Mouse (Mus musculus): Measurements from ENCODE around the gene Ttc27.
"Not testable (repeated sequence)": the region's sequence is repeated elsewhere in the genome, so short reads cannot be mapped to it uniquely, and the experiment has no call there.

Ttc27 gene

GRCm38 (mm10) chr17:74717618-74718151 lies at the start of gene Ttc27:
Gene Ttc27, plus strand, starts transcription at chr17:74717732.
- peak; percentile 91 for DNase-seq (ENCODE audit: extremely low spot score)

GRCm38 (mm10) chr17:74668010-74668409 lies 49.5 kb upstream of the Ttc27 start:
- DNase-seq (ENCODE audit: extremely low spot score): no peak

- no peak for DNase-seq (ENCODE audit: extremely low spot score)
Observed at GRCm38 (mm10) chr17:74670031-74670430, 47.5 kb upstream of the Ttc27 start.

GRCm38 (mm10) chr17:74672446-74672845 lies 45.1 kb upstream of the Ttc27 start:
- no peak for DNase-seq (ENCODE audit: extremely low spot score)

- peak; percentile 11 for DNase-seq (ENCODE audit: extremely low spot score)
Observed at GRCm38 (mm10) chr17:74673251-74673650, 44.3 kb upstream of the Ttc27 start.

- no peak for DNase-seq (ENCODE audit: extremely low spot score)
Observed at GRCm38 (mm10) chr17:74678061-74678460, 39.5 kb upstream of the Ttc27 start.

GRCm38 (mm10) chr17:74684927-74685326 lies 32.6 kb upstream of the Ttc27 start:
- DNase-seq (ENCODE audit: extremely low spot score): no peak

- DNase-seq (ENCODE audit: extremely low spot score): no peak
Observed at GRCm38 (mm10) chr17:74688555-74688954, 29.0 kb upstream of the Ttc27 start.

- no peak for DNase-seq (ENCODE audit: extremely low spot score)
Observed at GRCm38 (mm10) chr17:74689406-74689805, 28.1 kb upstream of the Ttc27 start.

- DNase-seq (ENCODE audit: extremely low spot score): not testable (repeated sequence)
Observed at GRCm38 (mm10) chr17:74701661-74702060, 15.9 kb upstream of the Ttc27 start.

GRCm38 (mm10) chr17:74705480-74705879 lies 12.1 kb upstream of the Ttc27 start:
- DNase-seq (ENCODE audit: extremely low spot score): no peak

GRCm38 (mm10) chr17:74706593-74706992 lies 10.9 kb upstream of the Ttc27 start:
- DNase-seq (ENCODE audit: extremely low spot score): no peak

GRCm38 (mm10) chr17:74707637-74708152 lies 9.8 kb upstream of the Ttc27 start:
- no peak for DNase-seq (ENCODE audit: extremely low spot score)

GRCm38 (mm10) chr17:74710731-74711130 lies 6.8 kb upstream of the Ttc27 start:
- DNase-seq (ENCODE audit: extremely low spot score): no peak

- DNase-seq (ENCODE audit: extremely low spot score): no peak
Observed at GRCm38 (mm10) chr17:74711627-74712026, 5.9 kb upstream of the Ttc27 start.

GRCm38 (mm10) chr17:74715128-74715527 lies 2.4 kb upstream of the Ttc27 start:
- no peak for DNase-seq (ENCODE audit: extremely low spot score)

GRCm38 (mm10) chr17:74715724-74716123 lies 1.8 kb upstream of the Ttc27 start:
- DNase-seq (ENCODE audit: extremely low spot score): no peak

- DNase-seq (ENCODE audit: extremely low spot score): no peak
Observed at GRCm38 (mm10) chr17:74716643-74717042, 889 bp upstream of the Ttc27 start.

GRCm38 (mm10) chr17:74717091-74717617 lies 378 bp upstream of the Ttc27 start:
- DNase-seq (ENCODE audit: extremely low spot score): no peak

- no peak for DNase-seq (ENCODE audit: extremely low spot score)
Observed at GRCm38 (mm10) chr17:74732872-74733271, 15.3 kb downstream of the Ttc27 start.

GRCm38 (mm10) chr17:74735392-74735791 lies 17.9 kb downstream of the Ttc27 start:
- DNase-seq (ENCODE audit: extremely low spot score): no peak

- no peak for DNase-seq (ENCODE audit: extremely low spot score)
Observed at GRCm38 (mm10) chr17:74749659-74750058, 32.1 kb downstream of the Ttc27 start.

- no peak for DNase-seq (ENCODE audit: extremely low spot score)
Observed at GRCm38 (mm10) chr17:74751026-74751425, 33.5 kb downstream of the Ttc27 start.

Data from embryo, embryonic 9.5 days (tissue).